Mouse (Mus musculus) liver, embryonic 14.5 days (tissue): Measurements from ENCODE around the gene March1.

Source experiments
- CTCF ChIP-seq: IDR thresholded peaks from 2 replicates; pipeline ENCODE4 v1.5.1; 2016; ENCODE audit warnings: antibody characterized with exemption, low read depth, control low read depth
- EP300 ChIP-seq: IDR thresholded peaks from 2 replicates; pipeline ENCODE4 v1.6.1; 2016; ENCODE audit warnings: antibody characterized with exemption, low read depth

- TF ChIP-seq CTCF, result no peak
- TF ChIP-seq EP300, result no peak
These were observed 868.5 kb downstream of the March1 start, which contains the start of gene Tma16 for GRCm38 (mm10) chr8:66486084-66486763.
